Mouse (Mus musculus) cerebellum, adult 2 months (tissue): ENCODE data around the gene Ccdc194.

Source experiments
- CTCF ChIP-seq: fragments of 200-500 bp; IDR thresholded peaks from 2 replicates; pipeline ENCODE4 v1.5.1; 2011; ENCODE audit warnings: low read depth, mild to moderate bottlenecking, control low read depth, low read length, moderate library complexity, borderline replicate concordance; ENCODE audit not compliant: insufficient read depth
- POLR2A ChIP-seq: fragments of 200-500 bp; IDR thresholded peaks from 2 replicates; pipeline ENCODE4 v1.6.1; 2011; ENCODE audit warnings: low read length, control low read depth, borderline replicate concordance; ENCODE audit not compliant: insufficient read depth

DNA sequence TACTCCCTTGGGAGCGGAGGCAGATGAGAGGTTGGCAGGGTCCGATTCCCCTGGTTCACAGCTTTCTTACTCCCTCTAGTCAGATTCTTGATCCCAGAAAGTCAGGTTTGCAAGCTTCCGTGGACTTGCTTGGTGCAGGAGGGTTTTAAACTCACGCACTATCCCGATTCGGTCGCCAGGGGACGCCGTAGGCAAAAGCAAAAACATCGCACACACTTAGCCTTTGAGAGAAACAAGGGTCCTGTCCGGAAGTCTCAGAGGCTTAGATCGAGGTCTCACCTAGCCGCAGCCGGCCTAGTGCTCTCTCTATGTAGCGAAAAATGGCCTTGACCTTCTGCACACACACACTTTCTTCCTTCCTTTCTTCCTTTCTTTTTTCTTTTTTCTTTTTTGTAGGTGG, 35.9 kb upstream of the Ccdc194 start:
- no peak for TF ChIP-seq POLR2A
- peak; percentile 94 for TF ChIP-seq CTCF
